Mouse (Mus musculus) adrenal gland, postnatal 14 days (tissue): ENCODE results near the gene Cenpo. TPM values are rescaled to one million over a fixed set of nuclear protein-coding genes. Genes with fewer than 3 reads are reported as not detected.

Experiments used
- total RNA-seq: library from RNA; stranded (reverse); gene quantifications from 2 replicates; pipeline ENCODE4 v1.2.3, GENCODE M21; 2021

The Cenpo gene
- total RNA-seq, 1 experiment from 2014 or later: 10.0 TPM

Other genes with a start within 250 kb of the Cenpo start
- 5.4 and 7.0 TPM in 2 replicates for gene Efr3b, start 195.4 kb downstream of the Cenpo start, total RNA-seq
- gene Dnajc27, start 151.7 kb downstream of the Cenpo start, total RNA-seq: 4.9 and 6.0 TPM in 2 replicates
- gene Adcy3, start 101.2 kb downstream of the Cenpo start, total RNA-seq: 28.4 and 36.3 TPM in 2 replicates
- gene Ptrhd1, start 267 bp downstream of the Cenpo start, total RNA-seq: 6.2 and 6.5 TPM in 2 replicates
- 39.1 and 39.8 TPM in 2 replicates for gene Ncoa1, start 242.9 kb upstream of the Cenpo start, total RNA-seq